Mouse (Mus musculus) olfactory bulb, adult 2 months (tissue): ENCODE results near the gene Klc2.

Experiments used
- CTCF ChIP-seq: fragments of 200-500 bp; IDR thresholded peaks from 2 replicates; pipeline ENCODE4 v1.5.1; 2012; ENCODE audit warnings: low read depth, mild to moderate bottlenecking, low read length, moderate library complexity; ENCODE audit not compliant: insufficient read depth
- POLR2A ChIP-seq: fragments of 200-500 bp; IDR thresholded peaks from 2 replicates; pipeline ENCODE4 v1.6.1; 2012; ENCODE audit warnings: mild to moderate bottlenecking, low read depth, low read length, moderate library complexity; ENCODE audit not compliant: insufficient read depth

DNA sequence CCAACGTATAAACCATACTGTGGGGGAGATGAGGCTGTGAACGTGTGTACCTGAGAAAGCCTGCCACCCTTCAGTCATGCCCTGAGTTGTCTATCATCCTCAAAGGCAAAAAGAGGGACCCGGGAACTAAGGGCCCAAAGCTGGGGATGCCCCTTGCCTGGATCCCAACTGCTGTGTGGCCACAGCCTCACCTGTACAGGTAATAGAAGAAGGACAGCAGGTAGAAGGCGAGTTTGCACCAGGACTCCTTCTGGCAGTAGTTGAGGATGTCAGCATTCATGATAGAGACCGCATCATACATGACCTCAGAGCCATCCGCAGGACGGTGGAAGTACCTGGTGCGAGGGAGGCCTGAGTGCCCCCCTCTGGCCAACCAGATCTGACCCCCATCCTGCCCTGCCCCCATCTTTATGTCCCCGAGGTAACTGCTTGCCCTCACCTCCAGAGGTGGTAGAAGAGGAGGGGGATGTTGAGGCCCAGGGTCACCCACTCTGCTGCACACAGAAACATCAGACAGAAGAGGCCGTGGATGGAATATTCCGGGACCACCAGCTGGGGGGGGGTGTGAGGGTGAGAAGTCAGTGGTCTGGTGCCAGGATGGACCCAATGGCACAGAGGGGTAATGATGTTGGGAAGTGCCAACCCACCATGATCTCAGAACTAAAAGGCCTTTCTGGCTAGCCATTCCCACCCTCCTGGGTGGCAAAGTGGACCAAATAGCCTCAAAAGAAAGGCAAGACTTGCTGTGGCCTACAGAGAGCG lies 24.7 kb downstream of the Klc2 start:
- TF ChIP-seq POLR2A (no peak), CTCF (no peak)
